Comparison of ENCODE assay signal across 12 mouse cellular contexts in the genomic region with DNA sequence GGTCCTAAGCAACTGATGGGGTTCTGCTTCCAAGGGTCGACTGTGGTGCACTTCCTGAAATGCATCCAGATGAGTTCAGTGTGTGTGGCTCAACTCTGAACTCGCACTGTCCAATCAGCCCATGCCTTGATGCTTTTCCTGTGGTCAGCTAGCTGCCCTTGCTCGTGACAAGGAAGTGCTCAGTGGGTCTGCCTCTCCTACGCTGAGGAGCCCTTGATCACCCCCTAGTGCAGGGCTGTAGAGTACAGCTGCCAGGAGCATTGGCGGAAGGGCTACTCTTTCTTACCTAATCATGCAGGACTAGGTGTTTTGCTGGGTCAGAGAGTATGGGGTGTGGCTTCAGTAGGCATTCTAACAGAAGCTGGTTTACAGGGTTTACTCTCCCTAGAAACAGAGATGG. TPM values are rescaled to one million over a fixed set of nuclear protein-coding genes. Genes with fewer than 3 reads are reported as not detected.
DNase-seq lines count a peak whose midpoint lies in the region; ATAC-seq and TF ChIP-seq lines count a peak whose summit lies in the region.
"Had no signal": no experiment of that assay in that cellular context is flagged by ENCODE, and none has a peak within 500 bp of the region (broad histone marks: within the 10 kb centered on the region; RNA-seq: fewer than 3 reads in every experiment).

No protein-coding gene starts in this region.

- TF ChIP-seq POLR2A in bone marrow, adult 2 months (IDR thresholded peaks at IDR 0.05; ENCODE audit: borderline replicate concordance, control insufficient read depth, low read depth, low read length), result no peak

- H3K4me2 ChIP-seq in kidney, embryonic 16.5 days (replicated peaks; ENCODE audit: low read depth, low read length), result no peak overlapping the region
- no peak overlapping the region for H3K4me2 ChIP-seq in liver, embryonic 15.5 days
- H3K4me2 ChIP-seq in hindbrain, embryonic 14.5 days (replicated peaks), result no peak overlapping the region
- H3K4me2 ChIP-seq: neural tube, embryonic 13.5 days had no signal

- peak; percentile 68 for TF ChIP-seq CTCF in bone marrow, adult 2 months (IDR thresholded peaks at IDR 0.05; ENCODE audit: control insufficient read depth, insufficient read depth, low read length)

- no peaks in the 10 kb centered on the region for H3K27me3 ChIP-seq in kidney, embryonic 16.5 days (ENCODE audit: insufficient read depth, low read length)
- no peaks in the 10 kb centered on the region for H3K27me3 ChIP-seq in liver, embryonic 15.5 days
- no peaks in the 10 kb centered on the region for H3K27me3 ChIP-seq in hindbrain, embryonic 14.5 days (ENCODE audit: control insufficient read depth, insufficient read depth, low read length)
- H3K27me3 ChIP-seq: neural tube, embryonic 13.5 days had no signal

- 42% methylated on average over 5 of the region's 5 CpGs for WGBS in kidney, embryonic 16.5 days
- 16% methylated on average over 5 of the region's 5 CpGs for WGBS in bone marrow, adult 2 months
- 19% methylated on average over 5 of the region's 5 CpGs for whole genome bisulfite sequencing in liver, embryonic 15.5 days (ENCODE audit: insufficient replicate concordance)
- 52% methylated on average over 5 of the region's 5 CpGs for WGBS in hindbrain, embryonic 14.5 days

- intact Hi-C loops in left cerebral cortex, postnatal 4 days (cut with DNase I), result no loop called here

- H3K9me3 ChIP-seq in kidney, embryonic 16.5 days (ENCODE audit: low read length), result no peaks in the 10 kb centered on the region
- no peaks in the 10 kb centered on the region for H3K9me3 ChIP-seq in liver, embryonic 15.5 days (replicated peaks)
- no peaks in the 10 kb centered on the region for H3K9me3 ChIP-seq in hindbrain, embryonic 14.5 days (ENCODE audit: control insufficient read depth, low read length)
- H3K9me3 ChIP-seq: neural tube, embryonic 13.5 days had no signal

- ATAC-seq in kidney, embryonic 16.5 days (ENCODE audit: low FRiP score, low TSS enrichment), result no peak
- ATAC-seq in liver, embryonic 15.5 days (ENCODE audit: insufficient read depth), result 0 out of 2 replicates have a peak, but pooled peaks have one; percentile 28
- ATAC-seq in monocyte, adult 5-6 weeks (replicated peaks; ENCODE audit: insufficient number of reproducible peaks, low FRiP score, low TSS enrichment, poor library complexity, severe bottlenecking), result peak; percentile 78
- no peak for ATAC-seq in hindbrain, embryonic 14.5 days (ENCODE audit: low FRiP score)
- ATAC-seq: activated CD4-positive, CD25-positive, alpha-beta regulatory T cell, adult 4 months had no signal

- no peaks in the 10 kb centered on the region for H3K4me1 ChIP-seq in kidney, embryonic 16.5 days (ENCODE audit: insufficient read depth, low read length)
- H3K4me1 ChIP-seq in bone marrow, adult 2 months (ENCODE audit: control insufficient read depth, insufficient read depth, low read length), result peaks cover 2% of the 10 kb centered on the region
- no peaks in the 10 kb centered on the region for H3K4me1 ChIP-seq in liver, embryonic 15.5 days (replicated peaks)
- H3K4me1 ChIP-seq in hindbrain, embryonic 14.5 days (replicated peaks; ENCODE audit: control insufficient read depth, insufficient read depth, low read length), result no peaks in the 10 kb centered on the region
- H3K4me1 ChIP-seq: neural tube, embryonic 13.5 days had no signal

- DNase-seq in kidney, postnatal 36 days, result peak; percentile 39 to 42
- no peak for DNase-seq in cerebellum, postnatal 25 days
- DNase-seq in left cerebral cortex, postnatal 4 days, result no peak
- no peak for DNase-seq in hindbrain, embryonic 14.5 days (ENCODE audit: low spot score)
- DNase-seq: cerebellum, adult 2 months; heart, postnatal 4 days had no signal

- H3K9ac ChIP-seq in kidney, embryonic 16.5 days (replicated peaks; ENCODE audit: low read length), result no peak overlapping the region
- H3K9ac ChIP-seq in liver, embryonic 15.5 days, result no peak overlapping the region
- H3K9ac ChIP-seq in hindbrain, embryonic 14.5 days, result no peak overlapping the region
- H3K9ac ChIP-seq: neural tube, embryonic 13.5 days had no signal

- H3K27ac ChIP-seq in kidney, embryonic 16.5 days (ENCODE audit: low read length), result no peak overlapping the region
- H3K27ac ChIP-seq in bone marrow, adult 2 months (ENCODE audit: control insufficient read depth, insufficient read depth, low read depth, low read length, poor library complexity), result peak overlapping the region; percentile 41; the same call in 1 of the 2 replicates
- H3K27ac ChIP-seq in liver, embryonic 15.5 days (replicated peaks), result no peak overlapping the region
- H3K27ac ChIP-seq in hindbrain, embryonic 14.5 days, result no peak overlapping the region
- H3K27ac ChIP-seq: neural tube, embryonic 13.5 days had no signal

- no peaks in the 10 kb centered on the region for H3K36me3 ChIP-seq in kidney, embryonic 16.5 days (ENCODE audit: insufficient read depth, low read length)
- no peaks in the 10 kb centered on the region for H3K36me3 ChIP-seq in liver, embryonic 15.5 days (replicated peaks)
- H3K36me3 ChIP-seq in hindbrain, embryonic 14.5 days (replicated peaks; ENCODE audit: control insufficient read depth, insufficient read depth), result no peaks in the 10 kb centered on the region

- H3K4me3 ChIP-seq in kidney, embryonic 16.5 days (ENCODE audit: low read length), result no peak overlapping the region
- H3K4me3 ChIP-seq in bone marrow, adult 2 months (replicated peaks; ENCODE audit: control insufficient read depth, low read depth, low read length), result no peak overlapping the region
- no peak overlapping the region for H3K4me3 ChIP-seq in liver, embryonic 15.5 days (replicated peaks)
- no peak overlapping the region for H3K4me3 ChIP-seq in hindbrain, embryonic 14.5 days (replicated peaks; ENCODE audit: low read length)
- H3K4me3 ChIP-seq: neural tube, embryonic 13.5 days had no signal

RNA-seq across cellular contexts. Expression of a gene that starts 7.7 kb away (rescaled TPM):
- polyA plus RNA-seq in kidney, embryonic 16.5 days (2015; fragmentation: Nextera tagmentation; extraction: Ambion mirVana), result 0.07 and 0.10 TPM in 2 replicates
- polyA plus RNA-seq in bone marrow, adult 2 months (2011; ENCODE audit: insufficient read depth, insufficient read length, low replicate concordance, missing spikeins), result 0.70 TPM in 1 of 2 replicates, not detected in the other
- polyA plus RNA-seq in liver, embryonic 15.5 days (2015; fragmentation: Nextera tagmentation; extraction: Ambion mirVana), result 0.06 and 0.08 TPM in 2 replicates
- total RNA-seq in monocyte, adult 5-6 weeks (2017), result not detected in 3 replicates
- total RNA-seq in left cerebral cortex, postnatal 4 days (2021), result under 1 TPM in 1 of 2 experiments, not detected in 1; 0.18 TPM
- 0.16 TPM in 1 of 2 replicates, not detected in the other for polyA plus RNA-seq in hindbrain, embryonic 14.5 days (2014; fragmentation: Nextera tagmentation; extraction: Ambion mirVana)
- total RNA-seq: heart, postnatal 4 days had no signal

RNA-seq across cellular contexts. Expression of a gene that starts 7.8 kb away (rescaled TPM):
- 240 and 248 TPM in 2 replicates for polyA plus RNA-seq in kidney, embryonic 16.5 days (2015; fragmentation: Nextera tagmentation; extraction: Ambion mirVana)
- 18.0 and 32.3 TPM in 2 replicates for polyA plus RNA-seq in bone marrow, adult 2 months (2011; ENCODE audit: insufficient read depth, insufficient read length, low replicate concordance, missing spikeins)
- 118 and 129 TPM in 2 replicates for polyA plus RNA-seq in liver, embryonic 15.5 days (2015; fragmentation: Nextera tagmentation; extraction: Ambion mirVana)
- 69.0 to 90.1 TPM (median 80.5 TPM) in 3 replicates for total RNA-seq in monocyte, adult 5-6 weeks (2017)
- 10 to 100 TPM; 61.0 to 67.1 TPM for total RNA-seq in left cerebral cortex, postnatal 4 days (2021)
- 109 and 117 TPM in 2 replicates for polyA plus RNA-seq in hindbrain, embryonic 14.5 days (2014; fragmentation: Nextera tagmentation; extraction: Ambion mirVana)

RNA-seq across cellular contexts. Expression of a gene that starts 22.6 kb away (rescaled TPM):
- 51.6 and 52.6 TPM in 2 replicates for polyA plus RNA-seq in kidney, embryonic 16.5 days (2015; fragmentation: Nextera tagmentation; extraction: Ambion mirVana)
- 17.7 and 29.5 TPM in 2 replicates for polyA plus RNA-seq in bone marrow, adult 2 months (2011; ENCODE audit: insufficient read depth, insufficient read length, low replicate concordance, missing spikeins)
- polyA plus RNA-seq in liver, embryonic 15.5 days (2015; fragmentation: Nextera tagmentation; extraction: Ambion mirVana), result 19.2 and 19.9 TPM in 2 replicates
- total RNA-seq in monocyte, adult 5-6 weeks (2017), result 49.0 to 99.1 TPM (median 49.2 TPM) in 3 replicates
- 10 to 100 TPM; 50.9 to 61.6 TPM for total RNA-seq in left cerebral cortex, postnatal 4 days (2021)
- polyA plus RNA-seq in hindbrain, embryonic 14.5 days (2014; fragmentation: Nextera tagmentation; extraction: Ambion mirVana), result 32.6 and 35.8 TPM in 2 replicates

RNA-seq across cellular contexts. Expression of a gene that starts 25.2 kb away (rescaled TPM):
- polyA plus RNA-seq in kidney, embryonic 16.5 days (2015; fragmentation: Nextera tagmentation; extraction: Ambion mirVana), result 61.0 and 63.9 TPM in 2 replicates
- polyA plus RNA-seq in bone marrow, adult 2 months (2011; ENCODE audit: insufficient read depth, insufficient read length, low replicate concordance, missing spikeins), result 32.1 and 58.4 TPM in 2 replicates
- 33.3 and 33.8 TPM in 2 replicates for polyA plus RNA-seq in liver, embryonic 15.5 days (2015; fragmentation: Nextera tagmentation; extraction: Ambion mirVana)
- total RNA-seq in monocyte, adult 5-6 weeks (2017), result 60.1 to 86.2 TPM (median 60.4 TPM) in 3 replicates
- total RNA-seq in left cerebral cortex, postnatal 4 days (2021), result 10 to 100 TPM; 69.5 to 72.4 TPM
- polyA plus RNA-seq in hindbrain, embryonic 14.5 days (2014; fragmentation: Nextera tagmentation; extraction: Ambion mirVana), result 80.3 and 86.9 TPM in 2 replicates

RNA-seq across cellular contexts. Expression of a gene that starts 25.4 kb away (rescaled TPM):
- polyA plus RNA-seq in kidney, embryonic 16.5 days (2015; fragmentation: Nextera tagmentation; extraction: Ambion mirVana), result 46.6 and 52.2 TPM in 2 replicates
- polyA plus RNA-seq in bone marrow, adult 2 months (2011; ENCODE audit: insufficient read depth, insufficient read length, low replicate concordance, missing spikeins), result 17.7 and 36.9 TPM in 2 replicates
- polyA plus RNA-seq in liver, embryonic 15.5 days (2015; fragmentation: Nextera tagmentation; extraction: Ambion mirVana), result 19.0 and 21.4 TPM in 2 replicates
- 42.5 to 69.7 TPM (median 48.7 TPM) in 3 replicates for total RNA-seq in monocyte, adult 5-6 weeks (2017)
- 10 to 100 TPM; 34.8 to 35.1 TPM for total RNA-seq in left cerebral cortex, postnatal 4 days (2021)
- polyA plus RNA-seq in hindbrain, embryonic 14.5 days (2014; fragmentation: Nextera tagmentation; extraction: Ambion mirVana), result 44.1 and 45.2 TPM in 2 replicates

Comparison
In these comparisons a context has a peak if more than half of its experiments do, and no peak if none do; other contexts are left out.
1. DNase-seq: peak in kidney, postnatal 36 days (2 of 2); none in cerebellum, postnatal 25 days (0 of 2), left cerebral cortex, postnatal 4 days (single experiment) and hindbrain, embryonic 14.5 days (single experiment).
2. ATAC-seq: peak in liver, embryonic 15.5 days (single experiment) and monocyte, adult 5-6 weeks (single experiment); none in kidney, embryonic 16.5 days (single experiment) and hindbrain, embryonic 14.5 days (single experiment).